Mouse (Mus musculus) kidney, embryonic 15.5 days (tissue): ENCODE measurements around the gene Lyz2. TPM values are rescaled to one million over a fixed set of nuclear protein-coding genes. Genes with fewer than 3 reads are reported as not detected.
"Not testable (repeated sequence)": the region's sequence is repeated elsewhere in the genome, so short reads cannot be mapped to it uniquely, and the experiment has no call there.

Source experiments
- ATAC-seq: fragments of 200-750 bp; cut with Nextera tagmentation; replicated peaks from 2 replicates; pipeline ENCODE4 v1.8.0; 2017; ENCODE audit warnings: moderate TSS enrichment; ENCODE audit not compliant: low FRiP score
- H3K27ac ChIP-seq: fragments of 300-500 bp; sonication (generic); 2 replicates; pipeline ENCODE4 v1.5.1; 2015; ENCODE audit warnings: mild to moderate bottlenecking, inconsistent platforms
- H3K27me3 ChIP-seq: fragments of 300-500 bp; sonication (generic); 2 replicates; pipeline ENCODE4 v1.6.1; 2015; ENCODE audit warnings: inconsistent platforms
- H3K36me3 ChIP-seq: fragments of 300-500 bp; sonication (generic); 2 replicates; pipeline ENCODE4 v1.6.1; 2015; ENCODE audit warnings: inconsistent platforms
- H3K4me1 ChIP-seq: fragments of 300-500 bp; sonication (generic); 2 replicates; pipeline ENCODE4 v1.6.1; 2015; ENCODE audit warnings: inconsistent platforms
- H3K4me2 ChIP-seq: fragments of 300-500 bp; sonication (generic); 2 replicates; pipeline ENCODE4 v1.6.1; 2015; ENCODE audit warnings: moderate library complexity, mild to moderate bottlenecking, inconsistent platforms
- H3K4me3 ChIP-seq: fragments of 300-500 bp; sonication (generic); replicated peaks from 2 replicates; pipeline ENCODE4 v1.5.1; 2015; ENCODE audit warnings: mild to moderate bottlenecking, inconsistent platforms
- H3K9ac ChIP-seq: fragments of 300-500 bp; sonication (generic); 2 replicates; pipeline ENCODE4 v1.6.1; 2015; ENCODE audit warnings: mild to moderate bottlenecking, inconsistent platforms
- H3K9me3 ChIP-seq: fragments of 300-500 bp; sonication (generic); replicated peaks from 2 replicates; pipeline ENCODE4 v1.6.1; 2016; ENCODE audit warnings: inconsistent platforms
- WGBS: fragments of 180-500 bp; shearing (Covaris S2); methylation state at CpG from one replicate; pipeline ENCODE4 v1.1.7; 2015; ENCODE audit warnings: mixed read lengths; 5-methylcytosine and 5-hydroxymethylcytosine counted together
- polyA plus RNA-seq: library from polyadenylated mRNA; unstranded; fragments of >200 nt; fragmentation: Nextera tagmentation; extraction: Ambion mirVana; gene quantifications from 2 replicates; pipeline ENCODE4 v1.2.1, GENCODE M21; 2015

Gene Lyz2
- polyA plus RNA-seq, 1 experiment from 2014 or later: 78.0 TPM

DNA sequence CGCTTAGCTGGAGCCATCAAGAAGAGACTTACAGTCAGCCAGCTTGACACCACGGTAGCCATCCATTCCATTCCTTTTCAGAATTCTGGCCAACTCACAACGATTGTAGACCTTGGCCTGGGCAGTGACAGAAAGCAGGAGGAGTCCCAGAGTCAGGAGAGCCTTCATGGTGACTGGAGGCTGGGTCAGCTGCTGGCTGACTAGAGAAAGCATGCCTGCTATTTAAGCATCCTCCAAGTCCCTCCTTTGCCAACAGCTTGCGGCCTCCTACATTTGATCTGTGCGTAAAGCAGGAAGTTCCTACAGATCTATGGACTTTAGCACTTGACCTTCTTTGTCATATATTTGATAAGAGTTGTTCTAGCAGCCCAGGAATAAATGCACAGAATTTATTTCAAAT is 10.6 kb upstream of the Lyz2 start, which contains the start of gene Lyz1:
Gene Lyz1, minus strand, starts transcription at position 198 of the 400 bp plus-strand sequence.
- Histone ChIP-seq H3K4me2 (no peak within 1 kb of the TSS), H3K36me3 (no peaks in the 10 kb centered on the region), H3K4me3 (no peak within 1 kb of the TSS), H3K4me1 (0 out of 2 replicates have a peak, but pooled peaks cover 3% of the 10 kb centered on the region), H3K9me3 (no peaks in the 10 kb centered on the region), H3K27ac (no peak within 1 kb of the TSS), H3K27me3 (no peaks in the 10 kb centered on the region), H3K9ac (no peak within 1 kb of the TSS)
- WGBS: 58% methylated on average over 5 of the region's 5 CpGs
- ATAC-seq: no peak

DNA sequence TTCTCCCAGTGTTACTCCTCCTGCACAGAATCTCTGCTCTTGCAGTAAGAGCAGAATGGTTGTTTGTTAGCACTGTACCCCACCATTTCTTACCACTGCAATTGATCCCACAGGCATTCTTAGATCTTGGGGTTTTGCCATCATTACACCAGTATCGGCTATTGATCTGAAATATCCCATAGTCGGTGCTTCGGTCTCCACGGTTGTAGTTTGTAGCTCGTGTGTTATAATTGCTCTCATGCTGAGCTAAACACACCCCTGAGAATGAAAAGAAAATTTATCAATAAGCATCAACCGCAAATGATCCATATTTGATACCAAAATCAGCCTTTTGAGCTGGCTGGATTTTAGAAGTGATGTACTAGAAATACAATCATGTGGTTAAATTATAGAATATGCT is 8.8 kb upstream of the Lyz2 start:
- 95% methylated on average over 6 of the region's 6 CpGs for WGBS
- not testable (repeated sequence) for H3K9me3 ChIP-seq, H3K27me3 ChIP-seq, ATAC-seq, H3K9ac ChIP-seq, H3K4me1 ChIP-seq, H3K27ac ChIP-seq, H3K4me2 ChIP-seq, H3K4me3 ChIP-seq, H3K36me3 ChIP-seq

DNA sequence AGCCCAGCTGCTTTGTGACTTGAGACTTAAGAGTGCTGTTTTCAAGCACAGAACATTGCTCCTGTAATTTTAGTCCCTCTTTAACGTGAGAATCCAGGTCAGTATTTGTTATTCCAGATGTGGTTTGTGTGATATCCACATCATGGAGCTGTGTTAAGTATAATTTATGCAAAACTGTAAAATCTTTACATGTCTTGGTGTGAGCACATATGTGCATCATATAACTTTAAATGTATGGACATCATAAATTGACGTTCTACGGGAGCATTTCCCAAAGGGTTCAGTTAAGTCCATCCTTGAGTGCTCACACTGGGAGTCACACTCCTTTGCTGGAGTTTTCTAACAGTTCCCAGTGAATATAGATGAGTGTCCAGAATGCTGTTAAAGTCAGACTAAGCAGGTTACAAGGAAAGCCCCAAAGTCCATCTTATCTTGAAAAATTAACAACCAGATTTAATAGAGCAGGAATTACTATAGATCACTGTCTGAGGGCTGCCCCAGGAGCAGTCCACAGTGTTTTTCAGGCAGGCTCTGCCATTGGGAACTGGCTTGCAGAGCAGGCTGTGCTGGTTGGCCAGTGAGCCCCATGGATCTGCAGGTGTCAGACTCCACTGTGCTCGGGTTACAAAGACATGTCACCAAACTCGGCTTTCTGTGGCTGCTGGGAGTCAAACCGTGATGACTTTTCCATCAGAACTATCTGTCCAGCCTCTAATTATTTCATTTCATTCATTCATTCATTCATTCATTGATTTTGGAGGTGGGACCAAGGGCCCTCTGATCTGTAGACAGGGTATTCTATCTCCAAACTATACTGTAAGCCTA is 8.1 kb upstream of the Lyz2 start:
- H3K9ac ChIP-seq: no peak overlapping the region
- H3K9me3 ChIP-seq: no peaks in the 10 kb centered on the region
- ATAC-seq: no peak
- H3K27ac ChIP-seq: no peak overlapping the region
- no peak overlapping the region for H3K4me3 ChIP-seq
- H3K4me1 ChIP-seq: 0 out of 2 replicates have a peak, but pooled peaks cover 3% of the 10 kb centered on the region
- WGBS: 34% methylated on average over 6 of the region's 6 CpGs
- H3K4me2 ChIP-seq: no peak overlapping the region
- H3K27me3 ChIP-seq: no peaks in the 10 kb centered on the region
- H3K36me3 ChIP-seq: no peaks in the 10 kb centered on the region

DNA sequence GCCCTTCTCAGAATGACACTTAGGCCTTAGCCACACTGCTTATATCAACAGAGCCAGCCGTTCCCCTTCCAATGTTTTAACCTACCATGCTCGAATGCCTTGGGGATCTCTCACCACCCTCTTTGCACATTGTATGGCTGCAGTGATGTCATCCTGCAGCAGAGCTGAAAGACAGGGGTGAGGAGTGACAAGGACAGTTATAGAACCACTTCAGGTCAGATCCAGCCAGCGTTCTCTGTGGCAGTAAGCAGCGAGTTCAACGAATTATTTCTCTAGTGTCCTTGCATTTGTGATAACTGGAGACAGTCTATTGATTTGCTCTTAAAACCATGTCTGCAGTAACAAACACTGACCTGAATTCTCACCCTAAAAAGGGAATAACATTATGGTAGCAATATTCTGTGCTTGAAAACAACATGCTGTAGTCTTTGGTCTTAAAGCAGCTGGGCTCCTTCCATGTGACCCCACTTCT is 6.9 kb upstream of the Lyz2 start:
- H3K4me2 ChIP-seq, H3K4me3 ChIP-seq, ATAC-seq, H3K27ac ChIP-seq, H3K9ac ChIP-seq, H3K36me3 ChIP-seq, H3K27me3 ChIP-seq, H3K4me1 ChIP-seq, H3K9me3 ChIP-seq: not testable (repeated sequence)
- WGBS: 74% methylated on average over 5 of the region's 5 CpGs

DNA sequence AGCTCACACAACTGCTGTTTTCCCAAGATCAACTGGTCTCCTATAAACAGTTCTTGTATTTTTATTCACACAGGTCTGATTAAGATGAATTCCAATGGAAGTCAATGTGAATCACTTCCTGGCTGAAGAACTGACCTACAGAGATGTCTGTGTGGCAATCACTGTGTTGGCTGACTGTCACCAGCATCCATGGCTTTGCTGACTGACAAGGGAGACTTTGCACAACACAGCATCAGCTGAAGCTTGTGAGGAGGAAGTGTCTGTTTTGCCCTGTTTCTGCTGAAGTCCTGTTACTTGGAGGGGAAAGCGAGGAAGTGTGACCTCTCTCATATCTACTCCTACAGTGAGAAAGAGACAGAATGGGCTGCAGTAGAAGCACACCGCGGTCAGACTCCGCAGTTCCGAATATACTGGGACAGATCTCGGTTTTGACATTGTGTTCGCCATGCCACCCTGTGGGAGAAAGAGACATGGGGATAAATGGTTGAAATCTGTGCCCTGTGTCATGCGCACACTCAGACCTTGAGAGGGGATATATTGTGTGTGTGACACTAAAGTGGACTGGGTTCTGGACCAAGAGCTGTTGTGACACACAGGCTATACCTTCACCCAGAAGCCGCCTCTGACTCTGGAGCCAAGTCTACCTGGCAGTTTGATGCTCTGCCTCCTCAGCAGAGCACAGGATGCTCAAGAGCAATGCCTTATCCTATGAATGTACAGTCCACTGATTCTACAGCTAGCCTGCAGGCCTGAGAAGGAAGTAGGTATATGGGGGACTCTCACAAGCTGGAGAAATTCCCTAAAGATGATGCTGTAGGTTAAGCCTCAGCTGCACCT is 6.3 kb upstream of the Lyz2 start:
- no peak overlapping the region for H3K4me3 ChIP-seq
- ATAC-seq: no peak
- no peaks in the 10 kb centered on the region for H3K9me3 ChIP-seq
- no peaks in the 10 kb centered on the region for H3K27me3 ChIP-seq
- 0 out of 2 replicates have a peak, but pooled peaks cover 3% of the 10 kb centered on the region for H3K4me1 ChIP-seq
- WGBS: 94% methylated on average over 9 of the region's 9 CpGs
- no peak overlapping the region for H3K9ac ChIP-seq
- H3K27ac ChIP-seq: no peak overlapping the region
- H3K4me2 ChIP-seq: no peak overlapping the region
- no peaks in the 10 kb centered on the region for H3K36me3 ChIP-seq

DNA sequence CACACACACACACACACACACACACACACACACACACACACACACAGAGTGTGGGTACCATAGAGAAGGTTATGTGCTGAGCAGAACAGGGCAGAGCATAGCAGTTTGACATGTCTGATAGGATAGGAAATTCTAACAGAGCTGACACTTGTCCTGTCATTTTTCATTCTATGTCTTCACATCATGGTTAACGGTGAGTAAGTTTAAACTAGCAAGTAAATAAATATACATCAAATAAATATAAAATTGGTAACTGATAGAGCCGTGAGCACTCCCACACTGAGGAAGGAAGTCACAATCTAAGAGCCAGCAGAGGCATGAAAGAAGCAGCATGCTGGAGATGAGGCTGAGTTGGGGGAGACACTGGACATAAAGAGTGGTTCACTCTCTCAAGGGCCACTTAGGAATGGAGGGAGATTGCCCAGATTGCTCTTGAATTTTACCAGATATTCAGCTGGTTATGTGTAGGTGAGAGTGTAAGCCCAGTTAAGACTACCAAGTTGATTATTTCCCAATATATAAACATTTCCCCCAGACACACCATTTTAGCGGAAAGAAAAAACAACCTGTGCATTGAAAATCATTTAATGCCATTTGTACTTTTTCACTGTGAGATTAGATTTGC is 5.2 kb upstream of the Lyz2 start:
- Histone ChIP-seq H3K4me3 (no peak overlapping the region), H3K36me3 (no peaks in the 10 kb centered on the region), H3K9ac (no peak overlapping the region), H3K4me1 (0 out of 2 replicates have a peak, but pooled peaks cover under 1% of the 10 kb centered on the region), H3K27ac (no peak overlapping the region), H3K4me2 (no peak overlapping the region), H3K9me3 (no peaks in the 10 kb centered on the region), H3K27me3 (no peaks in the 10 kb centered on the region)
- ATAC-seq: no peak
- WGBS: 81% methylated on average over 3 of the region's 3 CpGs

DNA sequence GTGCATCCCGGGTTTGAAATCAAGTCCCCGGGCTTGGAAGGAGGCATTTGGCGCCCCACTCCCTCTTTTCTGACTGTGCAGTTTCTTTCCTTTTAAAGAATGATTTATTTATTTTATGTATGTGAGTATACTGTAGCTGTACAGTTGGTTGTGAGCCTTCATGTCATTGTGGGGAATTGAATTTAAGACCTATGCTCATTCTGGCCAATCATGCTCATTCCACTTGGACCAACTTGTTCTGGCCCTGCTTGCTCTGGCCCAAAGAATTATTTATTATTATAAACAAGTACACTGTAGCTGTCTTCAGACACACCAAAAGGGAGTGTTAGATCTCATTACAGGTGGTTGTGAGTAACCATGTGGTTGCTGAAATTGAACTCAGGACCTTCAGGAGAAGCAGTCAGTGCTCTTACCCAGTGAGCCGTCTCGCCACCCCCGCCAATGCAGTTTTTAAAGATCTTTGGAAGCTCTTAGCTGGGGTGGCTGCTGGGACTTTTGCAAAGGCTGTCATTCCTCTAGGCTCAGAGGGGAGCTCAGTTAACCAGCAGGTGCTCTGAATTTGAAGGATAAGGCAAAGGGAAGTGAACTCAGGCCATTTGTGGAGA is 4.3 kb upstream of the Lyz2 start:
- Histone ChIP-seq H3K27ac (no peak overlapping the region), H3K27me3 (no peaks in the 10 kb centered on the region), H3K36me3 (no peaks in the 10 kb centered on the region), H3K9me3 (no peaks in the 10 kb centered on the region), H3K4me3 (no peak overlapping the region), H3K4me2 (no peak overlapping the region), H3K9ac (no peak overlapping the region), H3K4me1 (no peaks in the 10 kb centered on the region)
- ATAC-seq: no peak
- WGBS: 89% methylated on average over 6 of the region's 6 CpGs

DNA sequence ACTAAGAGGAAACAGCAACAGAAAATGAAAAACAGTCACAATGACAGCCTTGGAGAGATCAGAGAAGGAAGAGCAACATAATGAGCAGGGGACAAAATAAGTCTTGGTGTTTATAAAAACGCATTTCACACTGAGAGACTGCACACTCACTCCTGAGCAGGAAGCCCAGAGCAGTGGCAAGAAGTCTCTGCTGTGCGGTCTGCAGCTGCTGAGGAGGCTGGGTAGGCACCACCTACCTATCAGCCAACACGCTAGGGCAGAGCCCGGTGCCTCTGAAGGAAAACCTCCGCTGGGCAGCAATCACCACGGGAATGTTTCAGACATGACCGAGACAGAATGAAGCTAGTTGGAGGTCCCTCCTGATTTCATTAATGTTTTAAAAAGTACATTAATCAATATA is 3.5 kb upstream of the Lyz2 start:
- not testable (repeated sequence) for H3K4me2 ChIP-seq, H3K36me3 ChIP-seq, H3K27ac ChIP-seq, H3K9ac ChIP-seq, ATAC-seq, H3K4me3 ChIP-seq, H3K9me3 ChIP-seq, H3K4me1 ChIP-seq, H3K27me3 ChIP-seq
- WGBS: 86% methylated on average over 3 of the region's 7 CpGs

DNA sequence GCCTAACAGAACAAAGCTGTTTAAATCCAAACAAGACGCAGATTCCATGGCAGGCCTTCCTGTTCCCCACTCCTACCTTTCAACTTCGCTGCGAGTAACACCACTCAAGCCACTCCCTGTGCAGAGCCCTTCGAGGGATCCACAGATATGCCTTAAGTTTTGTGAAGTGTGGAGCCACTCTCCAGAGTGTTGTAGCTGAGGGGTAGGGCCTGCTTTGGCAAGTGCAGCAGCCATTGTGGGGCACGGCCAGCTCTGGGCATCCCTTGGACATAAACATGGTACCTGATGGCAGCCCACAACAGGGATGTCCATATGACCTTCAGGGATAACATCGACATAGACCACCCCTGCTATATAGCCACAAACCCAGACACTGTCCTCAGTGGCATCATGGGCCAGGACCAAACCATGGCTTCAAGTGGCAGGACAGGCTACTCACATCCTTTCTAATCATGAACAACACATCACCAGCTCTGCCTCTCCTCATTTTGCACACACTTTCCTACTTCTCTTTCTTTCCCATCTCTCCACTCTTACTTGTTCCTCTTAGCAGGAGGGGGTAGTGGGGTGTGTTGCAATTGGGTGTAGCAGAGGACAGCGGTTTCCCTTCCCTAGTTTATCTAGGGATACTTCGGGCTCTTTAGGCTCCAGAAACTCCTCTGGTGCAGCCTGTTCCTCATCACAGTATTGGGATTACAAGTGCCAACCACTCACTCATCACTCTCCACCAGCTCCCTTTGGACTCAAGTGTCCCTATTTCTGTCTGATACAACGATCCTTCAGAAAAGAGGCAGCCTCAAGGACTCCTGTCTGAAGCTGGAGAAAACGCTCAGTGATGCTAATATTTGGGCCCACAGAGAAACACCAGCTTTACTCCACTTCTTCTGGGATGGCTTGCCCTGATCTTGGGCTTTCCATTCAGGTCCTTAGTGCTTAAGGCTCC is 2.7 kb upstream of the Lyz2 start:
- Histone ChIP-seq H3K27me3 (no peaks in the 10 kb centered on the region), H3K4me2 (no peak overlapping the region), H3K9me3 (no peaks in the 10 kb centered on the region), H3K9ac (no peak overlapping the region), H3K4me1 (no peaks in the 10 kb centered on the region), H3K36me3 (no peaks in the 10 kb centered on the region), H3K27ac (no peak overlapping the region), H3K4me3 (no peak overlapping the region)
- 88% methylated on average over 10 of the region's 10 CpGs for WGBS
- no peak for ATAC-seq

DNA sequence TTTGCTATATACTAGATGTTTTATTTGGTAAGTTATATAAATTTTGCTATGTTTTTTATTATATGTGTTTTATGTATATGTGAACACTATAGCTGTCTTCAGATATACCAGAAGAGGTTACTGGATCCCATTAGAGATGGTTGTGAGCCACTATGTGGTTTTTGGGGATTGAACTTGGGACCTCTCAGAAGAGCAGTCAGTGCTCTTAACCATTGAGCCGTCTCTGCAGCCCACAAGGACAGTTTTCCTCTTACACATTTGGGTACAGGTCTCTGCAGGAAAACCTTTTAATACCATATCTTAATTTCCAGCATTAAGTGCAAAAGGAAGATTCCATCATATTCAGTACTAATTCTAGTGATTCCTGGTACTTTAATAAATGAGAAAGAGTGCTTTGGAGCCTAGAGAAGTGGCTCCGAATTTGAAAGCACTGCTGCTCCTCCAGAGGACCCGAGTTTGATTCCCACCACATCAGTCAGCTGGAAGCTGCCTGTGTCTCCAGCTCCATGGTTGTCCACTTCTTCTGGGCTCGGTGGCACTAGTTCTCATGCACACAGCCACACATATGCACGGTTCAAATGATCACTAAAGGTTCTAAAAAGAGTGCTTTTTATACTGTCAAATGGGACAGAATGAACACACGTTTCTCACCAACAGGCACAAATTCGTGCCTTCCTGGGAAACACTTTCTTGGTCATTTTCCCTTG is 1.9 kb upstream of the Lyz2 start:
- Histone ChIP-seq H3K27me3 (no peaks in the 10 kb centered on the region), H3K9ac (no peak overlapping the region), H3K27ac (no peak overlapping the region), H3K9me3 (no peaks in the 10 kb centered on the region), H3K36me3 (no peaks in the 10 kb centered on the region), H3K4me3 (no peak overlapping the region), H3K4me2 (no peak overlapping the region), H3K4me1 (no peaks in the 10 kb centered on the region)
- 79% methylated on average over 7 of the region's 7 CpGs for WGBS
- no peak for ATAC-seq
